Mouse (Mus musculus): Measurements from ENCODE around the gene Atp1a4.

The Atp1a4 gene

GRCm38 (mm10) chr1:172258314-172258713 is at the start of gene Atp1a4:
Gene Atp1a4, minus strand, starts transcription at chr1:172258414.
- DNase-seq, result no peak

GRCm38 (mm10) chr1:172307936-172308335 is 49.7 kb upstream of the Atp1a4 start:
- DNase-seq, result peak in 1 of 2 experiments; percentile 61

DNA sequence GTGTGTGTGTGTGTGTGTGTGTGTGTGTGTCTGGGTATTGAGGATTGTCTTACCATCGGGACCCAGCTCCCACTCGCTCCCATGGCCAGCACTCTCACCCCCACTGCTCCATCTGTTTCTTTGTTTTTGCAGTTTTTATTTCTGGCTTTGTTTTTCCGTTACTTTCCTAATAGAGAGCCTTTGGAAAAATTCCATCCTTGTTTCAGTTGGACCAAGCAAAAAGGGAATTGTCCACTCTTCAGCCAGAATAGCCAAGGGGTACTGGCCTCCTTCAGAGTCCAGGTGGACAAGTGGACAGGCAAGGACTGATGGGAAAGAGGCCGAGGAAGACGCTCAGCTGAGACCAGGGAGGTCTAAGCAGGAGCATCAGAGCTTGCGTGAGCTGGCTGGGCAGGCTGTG is 48.7 kb upstream of the Atp1a4 start:
- DNase-seq, result no peak

DNA sequence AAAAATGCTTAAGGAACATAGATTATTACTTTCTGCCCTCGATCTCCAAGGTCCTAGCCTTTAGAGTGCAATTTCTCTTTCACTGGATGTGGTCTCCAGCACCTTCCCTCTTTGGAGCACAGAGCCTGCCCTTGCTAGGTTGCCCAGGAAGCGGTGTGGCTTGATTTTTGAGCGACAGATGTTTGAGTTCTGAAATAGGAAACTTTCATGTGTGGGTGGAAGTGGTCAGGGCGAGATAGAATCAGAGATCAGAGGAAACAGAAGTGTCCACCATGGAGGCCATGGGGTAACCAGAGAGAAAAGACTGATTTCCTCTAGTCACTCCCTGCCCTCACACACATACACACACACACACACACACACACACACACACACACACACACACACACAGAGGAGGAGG is 48.0 kb upstream of the Atp1a4 start:
- no peak for DNase-seq

DNA sequence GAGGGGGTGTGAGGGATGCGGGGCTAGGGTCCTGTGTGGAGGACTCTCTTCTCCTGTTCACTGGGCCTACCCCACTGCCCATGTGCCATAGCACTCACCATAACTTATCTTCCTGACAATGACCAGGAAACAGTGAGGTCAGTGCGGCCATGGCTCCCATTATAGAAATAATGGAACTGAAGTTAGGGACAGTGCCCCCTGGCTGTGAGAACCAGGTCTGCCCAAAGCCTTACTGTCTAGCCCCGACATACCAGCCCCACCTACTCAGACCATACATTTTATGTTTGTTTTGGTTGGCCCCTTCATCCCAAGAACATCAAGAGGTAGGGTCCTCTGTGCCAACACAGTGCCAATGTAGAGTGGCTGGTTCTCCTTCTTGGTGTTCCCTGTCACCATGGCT is 47.4 kb upstream of the Atp1a4 start:
- no peak for DNase-seq

GRCm38 (mm10) chr1:172305153-172305552 is 46.9 kb upstream of the Atp1a4 start:
- no peak for DNase-seq

- DNase-seq, result no peak
Observed at GRCm38 (mm10) chr1:172304443-172304842, 46.2 kb upstream of the Atp1a4 start.

GRCm38 (mm10) chr1:172302851-172303250 is 44.6 kb upstream of the Atp1a4 start:
- no peak for DNase-seq

GRCm38 (mm10) chr1:172302311-172302710 is 44.1 kb upstream of the Atp1a4 start:
- no peak for DNase-seq

GRCm38 (mm10) chr1:172301180-172301579 is 43.0 kb upstream of the Atp1a4 start:
- DNase-seq, result no peak

- no peak for DNase-seq
Observed at GRCm38 (mm10) chr1:172300247-172300646, 42.0 kb upstream of the Atp1a4 start.

- no peak for DNase-seq
Observed at GRCm38 (mm10) chr1:172299528-172299927, 41.3 kb upstream of the Atp1a4 start.

GRCm38 (mm10) chr1:172297611-172298537 is 39.7 kb upstream of the Atp1a4 start, which contains the start of gene Atp1a2:
Gene Atp1a2, minus strand, starts transcription at chr1:172298064.
- DNase-seq, result peak; percentile 47 to 67

DNA sequence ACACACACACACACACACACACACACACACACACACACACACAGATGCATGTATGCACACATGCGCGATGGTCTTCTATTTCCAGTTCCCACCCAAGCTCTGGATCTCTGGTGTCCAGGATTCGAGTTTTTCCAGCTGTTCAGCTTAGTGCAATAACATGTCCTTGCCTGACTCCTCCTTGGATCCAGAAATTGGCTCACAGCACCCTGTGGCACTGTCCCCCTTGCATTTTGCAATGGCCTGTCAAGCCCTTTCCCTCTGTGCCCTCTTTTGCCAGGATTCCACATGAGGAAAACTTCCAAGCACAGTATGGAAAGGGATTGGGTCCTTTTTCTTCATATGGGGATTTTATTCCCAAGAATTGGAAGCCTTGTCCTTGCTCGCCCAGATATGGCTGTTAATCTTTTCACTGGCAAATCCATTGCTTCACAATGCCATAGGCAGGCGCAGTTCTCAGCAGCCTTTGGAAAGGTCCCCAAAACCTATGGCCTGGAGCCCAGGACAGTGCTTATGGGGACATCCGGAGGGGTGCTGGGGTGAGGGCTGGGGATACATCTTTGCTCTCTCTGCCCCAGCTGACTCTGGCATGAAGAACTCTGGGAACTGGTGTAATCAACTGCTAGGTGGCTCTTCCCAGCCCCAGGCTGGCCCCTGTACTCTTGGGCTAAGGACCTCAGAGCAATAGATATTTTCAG is 38.7 kb upstream of the Atp1a4 start:
- DNase-seq, result peak in 1 of 2 experiments; percentile 65

- DNase-seq, result peak in 1 of 2 experiments; percentile 41
Observed at GRCm38 (mm10) chr1:172295751-172296197, 37.6 kb upstream of the Atp1a4 start.

- no peak for DNase-seq
Observed at GRCm38 (mm10) chr1:172293449-172293848, 35.2 kb upstream of the Atp1a4 start.

DNA sequence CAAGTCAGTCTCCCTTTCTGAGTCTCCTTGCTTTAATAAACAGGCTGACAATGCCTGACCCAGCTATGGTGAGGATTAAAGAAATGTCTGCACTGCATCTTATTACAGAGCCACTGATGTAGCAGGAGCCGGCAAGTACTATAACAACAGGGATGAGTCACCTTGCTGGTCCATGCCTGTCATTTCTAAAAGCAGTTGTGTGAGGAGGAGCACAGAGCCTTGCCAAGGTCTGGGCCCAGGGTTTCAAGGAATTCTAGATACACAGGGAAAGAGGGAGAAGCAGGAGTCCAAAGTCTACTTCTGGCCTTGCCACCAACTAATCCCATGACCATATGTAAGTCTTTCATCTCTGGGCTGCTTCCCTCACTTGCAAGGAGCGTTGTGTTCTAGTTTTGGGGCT is 34.7 kb upstream of the Atp1a4 start:
- DNase-seq, result no peak

DNA sequence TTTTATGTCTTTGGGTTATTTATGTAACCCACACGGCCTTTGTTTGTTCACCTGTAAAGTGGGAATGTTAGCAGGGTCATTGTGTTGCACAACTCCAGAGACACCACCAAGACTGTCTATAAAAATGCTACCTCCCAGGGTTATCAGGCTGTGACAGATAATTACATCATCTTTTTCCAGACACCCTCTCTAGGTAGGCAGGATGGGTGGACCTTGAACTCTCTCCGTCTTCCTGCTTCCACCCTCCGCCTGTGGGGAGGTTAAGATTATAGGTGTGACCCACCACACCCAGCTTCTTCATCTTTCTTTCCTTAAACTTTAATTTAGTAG is 31.4 kb upstream of the Atp1a4 start:
- no peak for DNase-seq

- DNase-seq, result no peak
Observed at GRCm38 (mm10) chr1:172288900-172289616, 30.8 kb upstream of the Atp1a4 start.

DNA sequence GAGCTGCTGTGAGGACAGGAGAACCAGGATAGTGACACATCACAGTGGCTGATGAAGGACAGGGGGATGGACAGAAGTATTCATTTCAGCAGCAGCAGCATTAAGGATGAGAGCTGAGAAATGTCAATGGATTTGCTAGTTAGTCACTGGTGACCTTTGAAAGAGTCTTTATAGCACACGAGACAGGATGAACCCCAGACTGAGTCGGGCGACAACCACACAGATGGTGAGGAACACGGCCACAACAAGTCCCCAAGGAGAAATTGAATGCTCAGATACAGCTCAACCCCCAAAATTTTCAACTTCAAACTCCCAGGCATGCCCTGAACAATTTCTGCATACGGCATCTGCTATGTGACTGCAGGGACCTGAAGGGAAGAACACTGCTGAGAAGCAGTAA is 28.5 kb upstream of the Atp1a4 start:
- no peak for DNase-seq

DNA sequence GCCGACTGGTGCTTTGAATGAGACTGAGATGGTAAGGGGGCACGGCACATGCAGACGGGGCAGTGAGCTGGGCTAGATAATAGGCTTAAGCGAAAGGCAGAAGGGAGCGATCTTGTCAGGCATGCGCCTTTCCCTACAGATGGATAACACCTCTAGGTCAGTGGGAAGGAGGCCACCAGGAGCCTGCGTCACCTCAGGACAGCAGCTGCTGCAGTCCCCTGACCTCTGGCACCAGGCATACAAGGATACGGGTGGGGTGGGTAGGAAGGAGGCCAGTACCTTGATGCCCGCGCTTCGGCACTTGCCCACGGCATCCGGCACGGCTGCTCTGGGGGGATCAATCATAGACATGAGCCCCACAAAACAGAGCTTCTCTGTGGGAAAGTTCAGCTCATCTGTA is 26.0 kb upstream of the Atp1a4 start:
- DNase-seq, result no peak

- no peak for DNase-seq
Observed at GRCm38 (mm10) chr1:172283073-172283472, 24.9 kb upstream of the Atp1a4 start.

- DNase-seq, result no peak
Observed at GRCm38 (mm10) chr1:172281522-172282254, 23.5 kb upstream of the Atp1a4 start.
